Mouse (Mus musculus): ENCODE measurements around the gene Zfp341.

DNA sequence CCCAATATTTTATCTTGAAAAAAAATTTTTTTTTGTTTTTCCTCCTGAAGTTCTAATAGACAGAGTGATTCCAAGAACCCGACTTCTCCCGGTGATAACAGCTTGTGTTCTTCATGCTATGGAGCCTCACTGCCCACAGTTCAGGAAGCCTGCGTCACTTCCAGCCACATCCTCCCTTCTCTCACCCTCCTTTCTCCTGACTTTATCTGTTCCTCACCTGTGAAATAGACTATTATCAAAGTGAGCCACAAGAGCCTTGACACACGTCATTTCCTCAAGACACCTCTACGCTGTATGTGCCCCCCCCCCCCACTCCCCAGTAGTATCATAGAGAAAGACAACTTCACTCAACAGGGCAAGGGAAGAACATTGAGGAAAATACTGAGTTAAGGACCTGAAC, 2.6 kb downstream of the Zfp341 start:
- TF ChIP-seq CTCF (IDR thresholded peaks at IDR 0.05; ENCODE audit: extremely low read depth, insufficient read length, insufficient replicate concordance, low read depth, low read length) (no peak), POLR2A (IDR thresholded peaks at IDR 0.05; ENCODE audit: low read depth, low read length) (no peak)
